9 mouse cellular contexts compared by ENCODE assay signal in the genomic region with DNA sequence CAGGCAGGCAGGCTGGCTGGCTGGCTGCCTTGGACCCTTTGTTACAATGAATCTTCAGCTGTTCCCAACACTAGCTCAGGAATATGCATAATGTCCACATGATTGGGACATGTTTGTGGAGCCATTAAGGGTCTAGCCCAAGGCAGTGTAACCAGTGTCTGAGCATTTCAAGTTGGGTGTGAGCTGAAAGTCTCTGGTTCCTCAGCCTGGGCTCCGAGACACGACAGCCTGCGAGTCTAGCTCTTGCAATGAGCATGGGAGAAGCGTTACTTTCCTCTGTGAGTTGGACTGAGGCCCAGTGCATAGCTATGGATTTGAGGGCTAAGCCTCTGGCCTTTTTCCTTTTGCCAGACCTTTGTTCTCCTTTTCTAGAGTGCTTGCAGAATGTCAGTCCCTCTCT. TPM values are rescaled to one million over a fixed set of nuclear protein-coding genes. Genes with fewer than 3 reads are reported as not detected.
DNase-seq lines count a peak whose midpoint lies in the region; ATAC-seq and TF ChIP-seq lines count a peak whose summit lies in the region.
"Had no signal": no experiment of that assay in that cellular context is flagged by ENCODE, and none has a peak within 500 bp of the region (broad histone marks: within the 10 kb centered on the region; RNA-seq: fewer than 3 reads in every experiment).

No protein-coding gene starts in this region.

- H3K36me3 ChIP-seq in intestine, embryonic 14.5 days (ENCODE audit: control insufficient read depth, insufficient read depth, low read length), result no peaks in the 10 kb centered on the region
- no peaks in the 10 kb centered on the region for H3K36me3 ChIP-seq in intestine, postnatal 0 days (ENCODE audit: control insufficient read depth, insufficient read depth)
- H3K36me3 ChIP-seq in forebrain, embryonic 13.5 days (ENCODE audit: poor library complexity, severe bottlenecking), result no peaks in the 10 kb centered on the region
- H3K36me3 ChIP-seq in limb, embryonic 15.5 days, result no peaks in the 10 kb centered on the region; the same call in 1 of the 2 replicates

- no peak overlapping the region for H3K4me3 ChIP-seq in intestine, embryonic 14.5 days (ENCODE audit: low read depth, low read length)
- no peak overlapping the region for H3K4me3 ChIP-seq in intestine, postnatal 0 days (ENCODE audit: low read depth, low read length)
- H3K4me3 ChIP-seq in forebrain, embryonic 13.5 days, result no peak overlapping the region
- no peak overlapping the region for H3K4me3 ChIP-seq in limb, embryonic 15.5 days

- WGBS in intestine, embryonic 14.5 days, result 26% methylated on average over 4 of the region's 4 CpGs
- WGBS in intestine, postnatal 0 days, result 48% methylated on average over 4 of the region's 4 CpGs
- WGBS in forebrain, embryonic 13.5 days, result 14% methylated on average over 4 of the region's 4 CpGs
- 13% methylated on average over 4 of the region's 4 CpGs for WGBS in limb, embryonic 15.5 days

- no peaks in the 10 kb centered on the region for H3K27me3 ChIP-seq in intestine, embryonic 14.5 days (replicated peaks; ENCODE audit: control insufficient read depth, insufficient read depth, low read length)
- no peaks in the 10 kb centered on the region for H3K27me3 ChIP-seq in intestine, postnatal 0 days (replicated peaks; ENCODE audit: control insufficient read depth, insufficient read depth, low read length)
- no peaks in the 10 kb centered on the region for H3K27me3 ChIP-seq in forebrain, embryonic 13.5 days
- no peaks in the 10 kb centered on the region for H3K27me3 ChIP-seq in limb, embryonic 15.5 days

- no peaks in the 10 kb centered on the region for H3K9me3 ChIP-seq in intestine, embryonic 14.5 days (ENCODE audit: control insufficient read depth, low read length)
- no peaks in the 10 kb centered on the region for H3K9me3 ChIP-seq in intestine, postnatal 0 days (ENCODE audit: control insufficient read depth)
- H3K9me3 ChIP-seq in forebrain, embryonic 13.5 days (replicated peaks), result no peaks in the 10 kb centered on the region
- H3K9me3 ChIP-seq in limb, embryonic 15.5 days, result no peaks in the 10 kb centered on the region
- H3K9me3 ChIP-seq: G1E had no signal

- no peak overlapping the region for H3K9ac ChIP-seq in intestine, embryonic 14.5 days (ENCODE audit: low read length)
- no peak overlapping the region for H3K9ac ChIP-seq in intestine, postnatal 0 days (ENCODE audit: low read depth, low read length)
- H3K9ac ChIP-seq in forebrain, embryonic 13.5 days, result no peak overlapping the region
- H3K9ac ChIP-seq in limb, embryonic 15.5 days, result no peak overlapping the region

- DNase-seq in intestine, embryonic 14.5 days (ENCODE audit: low spot score), result no peak
- DNase-seq in Muller cell, postnatal 12 days (ENCODE audit: inconsistent ontology term), result peak; percentile 58
- DNase-seq in embryo, embryonic 10 days (ENCODE audit: low spot score), result no peak
- no peak for DNase-seq in layer of hippocampus, postnatal 14 days (ENCODE audit: low spot score in 2 of 2)
- DNase-seq in left cerebral cortex, adult 11 months (ENCODE audit: low spot score), result no peak

- 0 out of 2 replicates have a peak, but pooled peaks have one; percentile 6 for ATAC-seq in intestine, embryonic 14.5 days (replicated peaks; ENCODE audit: low FRiP score, low TSS enrichment, low read depth)
- no peak for ATAC-seq in intestine, postnatal 0 days
- peak; percentile 72 for ATAC-seq in forebrain, embryonic 13.5 days
- peak; percentile 49; the same call in 1 of the 2 replicates for ATAC-seq in limb, embryonic 15.5 days (ENCODE audit: insufficient number of reproducible peaks, low FRiP score, low TSS enrichment, low read depth)

- H3K4me2 ChIP-seq in intestine, embryonic 14.5 days (ENCODE audit: low read length), result no peak overlapping the region
- H3K4me2 ChIP-seq in intestine, postnatal 0 days (replicated peaks; ENCODE audit: low read depth), result no peak overlapping the region
- H3K4me2 ChIP-seq in forebrain, embryonic 13.5 days, result no peak overlapping the region
- H3K4me2 ChIP-seq in limb, embryonic 15.5 days, result no peak overlapping the region

- H3K4me1 ChIP-seq in intestine, embryonic 14.5 days (replicated peaks; ENCODE audit: control insufficient read depth, insufficient read depth, low read length), result peaks cover 23% of the 10 kb centered on the region
- H3K4me1 ChIP-seq in intestine, postnatal 0 days (replicated peaks; ENCODE audit: control insufficient read depth, insufficient read depth, low read length), result no peaks in the 10 kb centered on the region; the same call in 1 of the 2 replicates
- H3K4me1 ChIP-seq in forebrain, embryonic 13.5 days, result peaks cover 29% of the 10 kb centered on the region
- peaks cover 25% of the 10 kb centered on the region for H3K4me1 ChIP-seq in limb, embryonic 15.5 days

- TF ChIP-seq CTCF in intestine, postnatal 0 days (IDR thresholded peaks at IDR 0.05; ENCODE audit: low read depth), result no peak

- peak overlapping the region; percentile 78 for H3K27ac ChIP-seq in intestine, embryonic 14.5 days (ENCODE audit: low read depth)
- no peak overlapping the region for H3K27ac ChIP-seq in intestine, postnatal 0 days (ENCODE audit: low read depth, low read length)
- H3K27ac ChIP-seq in forebrain, embryonic 13.5 days, result peak overlapping the region; percentile 78
- H3K27ac ChIP-seq in limb, embryonic 15.5 days, result peak overlapping the region; percentile 67

RNA-seq across cellular contexts. Expression of gene Itpr1, which starts 35.6 kb away (rescaled TPM):
- 14.5 and 15.6 TPM in 2 replicates for polyA plus RNA-seq in intestine, embryonic 14.5 days (2014; fragmentation: Nextera tagmentation; extraction: Ambion mirVana)
- polyA plus RNA-seq in intestine, postnatal 0 days (2015; fragmentation: Nextera tagmentation; extraction: Ambion mirVana), result 6.4 and 6.9 TPM in 2 replicates
- 5.7 and 6.9 TPM in 2 replicates for polyA plus RNA-seq in forebrain, embryonic 13.5 days (2015; fragmentation: Nextera tagmentation; extraction: Ambion mirVana)
- polyA plus RNA-seq in limb, embryonic 15.5 days (2015; fragmentation: Nextera tagmentation; extraction: Ambion mirVana), result 7.4 and 9.0 TPM in 2 replicates
- total RNA-seq in layer of hippocampus, postnatal 14 days (2021), result 100 to 1,000 TPM; 132 to 141 TPM
